Mouse (Mus musculus) intestine, embryonic 14.5 days (tissue): Measurements from ENCODE around the gene Tusc2. TPM values are rescaled to one million over a fixed set of nuclear protein-coding genes. Genes with fewer than 3 reads are reported as not detected.
"Not testable (repeated sequence)": the region's sequence is repeated elsewhere in the genome, so short reads cannot be mapped to it uniquely, and the experiment has no call there.

ENCODE experiments used
- ATAC-seq: fragments of 200-750 bp; cut with Nextera tagmentation; replicated peaks from 2 replicates; pipeline ENCODE4 v1.8.0; 2017; ENCODE audit warnings: low read depth, moderate number of reproducible peaks, moderate TSS enrichment, moderate library complexity; ENCODE audit not compliant: low FRiP score, low TSS enrichment
- DNase-seq: peaks from one replicate; pipeline ENCODE4 v3.0.0-alpha.2; 2018; ENCODE audit warnings: low spot score
- H3K27ac ChIP-seq: fragments of 300-500 bp; sonication (generic); 2 replicates; pipeline ENCODE4 v1.5.1; 2014; ENCODE audit warnings: low read depth, mild to moderate bottlenecking, control low read depth
- H3K27me3 ChIP-seq: fragments of 300-500 bp; sonication (generic); replicated peaks from 2 replicates; pipeline ENCODE4 v1.6.1; 2014; ENCODE audit warnings: low read length, control low read depth; ENCODE audit not compliant: control insufficient read depth, insufficient read depth
- H3K36me3 ChIP-seq: fragments of 300-500 bp; sonication (generic); 2 replicates; pipeline ENCODE4 v1.6.1; 2014; ENCODE audit warnings: low read length, control low read depth; ENCODE audit not compliant: control insufficient read depth, insufficient read depth
- H3K4me1 ChIP-seq: fragments of 300-500 bp; sonication (generic); replicated peaks from 2 replicates; pipeline ENCODE4 v1.6.1; 2014; ENCODE audit warnings: low read length, control low read depth, mixed read lengths; ENCODE audit not compliant: control insufficient read depth, insufficient read depth
- H3K4me2 ChIP-seq: fragments of 300-500 bp; sonication (generic); 2 replicates; pipeline ENCODE4 v1.6.1; 2014; ENCODE audit warnings: low read length
- H3K4me3 ChIP-seq: fragments of 300-500 bp; sonication (generic); 2 replicates; pipeline ENCODE4 v1.5.1; 2014; ENCODE audit warnings: low read depth, low read length, control low read depth, mixed read lengths
- H3K9ac ChIP-seq: fragments of 300-500 bp; sonication (generic); 2 replicates; pipeline ENCODE4 v1.6.1; 2014; ENCODE audit warnings: mild to moderate bottlenecking, low read length
- H3K9me3 ChIP-seq: fragments of 300-500 bp; sonication (generic); 2 replicates; pipeline ENCODE4 v1.6.1; 2016; ENCODE audit warnings: low read length, control low read depth; ENCODE audit not compliant: control insufficient read depth
- WGBS: fragments of 180-500 bp; shearing (Covaris S2); extraction: QIAGEN DNeasy Blood & Tissue Kit; methylation state at CpG from one replicate; pipeline ENCODE4 v1.1.7; 2014; 5-methylcytosine and 5-hydroxymethylcytosine counted together
- polyA plus RNA-seq: library from polyadenylated mRNA; unstranded; fragments of >200 nt; fragmentation: Nextera tagmentation; extraction: Ambion mirVana; gene quantifications from 2 replicates; pipeline ENCODE4 v1.2.1, GENCODE M21; 2014

The Tusc2 gene
- polyA plus RNA-seq, 1 experiment from 2014 or later, result 42.8 TPM

DNA sequence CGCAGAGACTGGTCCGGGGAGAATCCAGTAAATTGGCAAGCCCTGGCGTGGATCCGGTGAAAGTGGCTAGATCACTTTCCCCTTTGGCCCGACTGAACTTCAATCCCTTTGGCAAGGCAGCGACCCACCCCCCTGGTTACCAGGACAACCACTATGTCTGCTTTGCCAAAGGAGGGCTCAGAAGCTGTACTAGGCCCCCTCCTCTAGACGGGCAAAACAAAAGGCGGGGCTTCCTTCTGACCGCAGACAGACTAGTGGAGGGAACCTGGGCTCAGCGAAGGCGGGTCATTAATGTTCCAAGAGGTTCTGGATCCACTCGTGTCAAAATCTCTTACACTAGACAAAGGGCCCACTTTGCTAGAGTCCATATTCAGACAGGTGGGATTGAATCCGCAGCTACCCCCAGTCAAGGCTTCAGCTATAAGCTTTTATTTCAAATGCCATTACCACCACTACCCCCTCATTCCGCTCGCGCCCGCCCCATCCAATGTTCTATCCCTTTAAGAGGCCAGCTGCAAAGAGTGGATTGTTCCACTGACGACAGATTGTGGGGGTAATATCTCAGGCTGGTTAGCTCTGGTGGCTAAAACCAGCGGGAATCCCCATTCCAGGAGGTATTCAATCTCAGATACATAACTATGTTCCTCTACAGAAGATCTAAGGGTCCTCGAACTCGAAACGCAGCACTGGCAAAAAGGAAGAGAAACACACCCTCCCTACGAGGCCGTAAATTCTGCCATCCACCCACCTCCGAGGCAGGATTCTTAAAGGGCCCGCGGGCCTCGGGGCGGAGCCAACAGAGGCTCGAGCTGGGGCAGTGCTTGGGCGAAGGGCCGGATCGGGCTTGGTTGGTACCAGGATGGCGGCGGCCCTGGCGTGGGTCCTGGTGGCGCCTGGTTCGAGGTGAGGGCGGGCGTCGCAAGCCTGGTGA lies 5.5 kb downstream of the Tusc2 start:
- DNase-seq, result peak; percentile 94
- Histone ChIP-seq H3K4me1 (peaks cover 35% of the 10 kb centered on the region), H3K9ac (peak overlapping the region; percentile 71), H3K27me3 (no peaks in the 10 kb centered on the region), H3K27ac (peak overlapping the region; percentile 80), H3K9me3 (no peaks in the 10 kb centered on the region), H3K4me3 (peak overlapping the region; percentile 70), H3K4me2 (peak overlapping the region; percentile 95), H3K36me3 (peaks cover 40% of the 10 kb centered on the region)
- ATAC-seq, result peak; percentile 81
- WGBS, result under 1% methylated on average over 41 of the region's 41 CpGs

DNA sequence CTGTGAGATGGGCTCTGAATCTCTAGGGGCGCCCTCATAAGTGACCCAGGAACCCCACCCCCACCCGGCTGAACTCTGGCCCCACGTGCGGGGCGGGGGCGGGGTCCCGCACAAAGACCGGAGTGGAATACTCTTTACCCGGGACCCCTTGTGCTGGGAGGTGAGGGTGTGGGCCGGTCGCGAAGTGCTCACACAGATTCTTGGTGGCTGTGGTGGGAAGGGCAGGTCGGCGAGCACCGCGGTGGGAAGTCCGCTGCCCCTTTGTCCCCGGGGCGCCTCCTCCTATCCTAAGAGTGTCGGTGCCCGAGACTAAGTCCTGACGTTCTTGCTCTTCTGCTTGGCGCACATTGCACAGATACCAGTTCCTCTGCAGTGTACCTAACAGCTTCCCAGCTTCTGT lies 6.2 kb downstream of the Tusc2 start:
- Histone ChIP-seq H3K27ac (peak overlapping the region; percentile 80), H3K27me3 (no peaks in the 10 kb centered on the region), H3K36me3 (peaks cover 42% of the 10 kb centered on the region), H3K4me3 (peak overlapping the region; percentile 70), H3K4me1 (peaks cover 29% of the 10 kb centered on the region), H3K9me3 (no peaks in the 10 kb centered on the region), H3K4me2 (peak overlapping the region; percentile 95), H3K9ac (peak overlapping the region; percentile 71)
- peak; percentile 29 for ATAC-seq
- no peak for DNase-seq
- 0% methylated on average over 23 of the region's 23 CpGs for WGBS

DNA sequence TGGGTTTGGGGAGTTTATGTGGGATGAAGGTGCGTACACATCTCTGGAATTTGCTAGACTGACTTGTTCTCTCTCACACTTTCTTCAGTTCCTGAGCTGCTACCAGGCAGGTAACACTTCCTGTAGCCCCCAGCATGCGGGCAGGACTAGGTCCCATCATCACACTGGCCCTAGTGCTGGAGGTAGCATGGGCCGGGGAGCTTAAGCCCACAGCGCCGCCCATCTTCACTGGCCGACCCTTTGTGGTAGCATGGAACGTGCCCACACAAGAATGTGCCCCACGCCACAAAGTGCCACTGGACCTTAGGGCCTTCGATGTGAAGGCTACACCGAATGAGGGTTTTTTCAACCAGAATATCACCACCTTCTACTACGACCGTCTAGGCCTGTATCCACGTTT lies 7.0 kb downstream of the Tusc2 start:
- ATAC-seq, result no peak
- Histone ChIP-seq H3K4me3 (peak overlapping the region; percentile 70), H3K9ac (peak overlapping the region; percentile 71), H3K36me3 (peaks cover 39% of the 10 kb centered on the region), H3K4me1 (peaks cover 29% of the 10 kb centered on the region), H3K4me2 (peak overlapping the region; percentile 95), H3K27me3 (no peaks in the 10 kb centered on the region), H3K27ac (peak overlapping the region; percentile 80; the same call in 1 of the 2 replicates), H3K9me3 (no peaks in the 10 kb centered on the region)
- DNase-seq, result no peak
- WGBS, result 42% methylated on average over 13 of the region's 13 CpGs

DNA sequence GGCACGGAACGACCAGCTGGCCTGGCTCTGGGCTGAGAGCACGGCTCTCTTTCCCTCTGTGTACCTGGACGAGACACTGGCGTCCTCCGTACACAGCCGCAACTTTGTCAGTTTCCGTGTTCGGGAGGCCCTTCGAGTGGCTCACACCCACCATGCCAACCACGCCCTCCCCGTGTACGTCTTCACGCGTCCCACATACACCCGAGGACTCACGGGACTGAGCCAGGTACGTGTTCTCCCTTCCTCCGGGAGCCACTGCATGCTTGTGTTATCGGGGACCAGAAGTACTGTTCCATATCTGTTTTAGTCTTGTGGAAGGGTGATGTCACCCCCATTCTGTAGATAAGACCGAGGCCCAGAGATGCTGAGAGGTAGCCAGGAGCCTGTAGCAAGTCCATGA lies 7.8 kb downstream of the Tusc2 start:
- Histone ChIP-seq H3K9me3 (no peaks in the 10 kb centered on the region), H3K4me2 (peak overlapping the region; percentile 95), H3K4me1 (peaks cover 29% of the 10 kb centered on the region), H3K27me3 (no peaks in the 10 kb centered on the region), H3K27ac (no peak overlapping the region), H3K9ac (no peak overlapping the region; the same call in 1 of the 2 replicates), H3K4me3 (peak overlapping the region; percentile 70; the same call in 1 of the 2 replicates), H3K36me3 (peaks cover 39% of the 10 kb centered on the region)
- no peak for DNase-seq
- 84% methylated on average over 21 of the region's 21 CpGs for WGBS
- ATAC-seq, result no peak

DNA sequence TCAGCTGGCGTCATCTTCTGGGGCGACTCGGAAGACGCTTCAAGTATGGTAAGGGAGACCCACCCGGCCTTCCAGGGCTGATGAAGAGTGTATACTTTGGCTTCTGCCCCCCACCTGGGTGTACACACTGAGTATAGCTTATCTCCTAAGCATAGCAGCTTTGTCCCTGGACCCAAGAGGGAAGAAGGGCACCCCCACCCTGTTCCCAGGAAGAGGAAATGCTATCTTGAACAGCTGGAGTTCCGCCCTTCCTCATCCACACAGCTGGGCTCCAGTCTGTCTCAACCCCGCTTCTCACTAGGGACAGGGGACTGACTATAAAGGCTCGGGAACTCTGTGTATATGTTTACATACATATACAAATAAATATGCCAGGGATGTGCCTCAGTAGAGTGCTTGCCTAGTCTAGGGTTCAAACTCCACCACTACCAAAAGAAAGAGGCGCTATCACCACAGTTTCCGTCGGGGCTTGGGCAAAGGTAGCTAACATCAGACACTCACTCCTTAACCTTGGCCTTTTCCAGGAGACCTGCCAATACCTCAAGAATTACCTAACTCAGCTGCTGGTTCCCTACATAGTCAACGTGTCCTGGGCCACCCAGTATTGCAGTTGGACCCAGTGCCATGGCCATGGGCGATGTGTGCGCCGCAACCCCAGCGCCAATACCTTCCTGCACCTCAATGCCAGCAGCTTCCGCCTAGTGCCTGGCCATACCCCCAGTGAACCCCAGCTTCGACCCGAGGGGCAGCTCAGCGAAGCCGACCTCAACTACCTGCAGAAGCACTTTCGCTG lies 8.7 kb downstream of the Tusc2 start:
- H3K9me3 ChIP-seq, result no peaks in the 10 kb centered on the region
- no peak overlapping the region for H3K9ac ChIP-seq
- no peak overlapping the region for H3K4me3 ChIP-seq
- DNase-seq (no peak), ATAC-seq (no peak)
- H3K27me3 ChIP-seq, result no peaks in the 10 kb centered on the region
- peaks cover 29% of the 10 kb centered on the region for H3K4me1 ChIP-seq
- H3K4me2 ChIP-seq, result no peak overlapping the region
- H3K27ac ChIP-seq, result no peak overlapping the region
- H3K36me3 ChIP-seq, result peaks cover 39% of the 10 kb centered on the region
- 90% methylated on average over 22 of the region's 22 CpGs for WGBS

DNA sequence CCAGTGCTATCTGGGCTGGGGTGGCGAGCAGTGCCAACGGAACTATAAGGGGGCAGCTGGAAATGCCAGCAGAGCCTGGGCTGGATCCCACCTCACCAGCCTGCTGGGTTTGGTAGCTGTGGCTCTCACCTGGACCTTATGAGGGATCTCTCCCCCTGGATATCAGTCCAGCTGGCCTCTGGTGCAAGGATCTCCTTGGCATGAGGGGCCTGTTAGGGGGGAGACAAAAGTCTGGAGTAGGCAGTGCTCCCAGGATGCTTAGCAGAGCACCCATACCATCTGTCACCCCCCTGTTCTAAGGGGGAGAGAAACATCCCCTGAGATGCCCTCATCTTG lies 9.2 kb downstream of the Tusc2 start:
- Histone ChIP-seq H3K9ac (no peak overlapping the region), H3K4me3 (no peak overlapping the region), H3K9me3 (no peaks in the 10 kb centered on the region), H3K36me3 (peaks cover 39% of the 10 kb centered on the region), H3K4me1 (peaks cover 32% of the 10 kb centered on the region), H3K27me3 (no peaks in the 10 kb centered on the region), H3K4me2 (no peak overlapping the region), H3K27ac (no peak overlapping the region)
- WGBS, result 100% methylated on average over 2 of the region's 2 CpGs
- ATAC-seq (no peak), DNase-seq (no peak)

DNA sequence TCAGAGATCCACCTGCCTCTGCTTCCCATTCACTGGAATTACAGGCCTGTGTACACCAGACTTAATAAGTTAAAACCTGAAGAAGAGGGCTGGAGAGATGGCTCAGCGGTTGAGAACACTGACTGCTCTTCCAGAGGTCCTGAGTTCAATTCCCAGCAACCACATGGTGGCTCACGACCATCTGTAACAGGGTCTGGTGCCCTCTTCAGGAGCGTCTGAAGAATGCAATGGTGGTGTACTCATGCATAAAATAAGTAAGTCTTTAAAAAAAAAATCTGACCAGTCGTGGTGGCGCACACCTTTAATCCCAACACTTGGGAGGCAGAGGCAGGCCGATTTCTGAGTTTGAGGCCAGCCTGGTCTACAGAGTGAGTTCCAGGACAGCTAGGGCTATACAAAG lies 10.7 kb downstream of the Tusc2 start:
- not testable (repeated sequence) for H3K27me3 ChIP-seq, ATAC-seq, DNase-seq, H3K4me2 ChIP-seq, H3K4me3 ChIP-seq, H3K27ac ChIP-seq, H3K9ac ChIP-seq, H3K9me3 ChIP-seq
- Histone ChIP-seq H3K36me3 (peaks cover 39% of the 10 kb centered on the region), H3K4me1 (peaks cover 25% of the 10 kb centered on the region)
- 82% methylated on average over 6 of the region's 6 CpGs for WGBS

DNA sequence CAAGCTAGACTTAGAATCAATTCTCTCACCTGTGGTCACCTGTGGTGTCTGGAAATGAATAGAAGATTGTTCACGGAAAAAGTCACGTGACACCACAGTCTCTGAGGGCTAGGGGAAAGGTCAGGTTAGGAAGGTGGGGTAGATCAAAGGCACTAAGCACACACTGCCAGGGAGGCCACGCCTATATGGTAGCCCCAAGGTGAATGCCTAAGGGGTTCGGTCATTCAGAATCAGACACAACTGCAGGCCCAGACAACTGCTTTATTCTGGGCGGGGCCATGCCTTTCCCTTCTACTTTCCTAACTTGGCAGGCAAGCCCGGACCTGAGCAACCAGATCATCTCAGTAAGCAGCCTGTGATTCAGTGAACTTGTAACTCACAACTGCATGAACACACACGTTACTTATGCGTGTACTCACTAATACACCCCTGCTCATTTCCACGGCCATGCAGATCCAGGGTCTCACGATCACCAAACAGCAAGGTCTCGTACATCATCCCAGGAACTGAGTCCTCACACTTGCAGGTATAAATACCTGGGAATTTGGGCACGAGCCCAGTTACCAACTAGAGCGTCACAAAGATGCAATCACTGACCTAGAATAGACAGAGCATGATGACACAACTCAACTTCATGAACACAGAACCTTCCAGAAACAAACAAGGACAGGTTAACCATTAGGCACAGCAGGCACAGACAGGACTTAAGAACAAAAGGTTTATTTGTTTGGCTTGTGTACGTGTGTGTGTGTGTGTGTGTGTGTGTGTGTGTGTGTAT lies 12.7 kb downstream of the Tusc2 start:
- Histone ChIP-seq H3K4me3 (no peak overlapping the region), H3K27me3 (no peaks in the 10 kb centered on the region), H3K36me3 (peaks cover 36% of the 10 kb centered on the region), H3K4me2 (no peak overlapping the region), H3K4me1 (peaks cover 16% of the 10 kb centered on the region), H3K9ac (no peak overlapping the region), H3K27ac (peak overlapping the region; percentile 66), H3K9me3 (no peaks in the 10 kb centered on the region)
- WGBS, result 74% methylated on average over 14 of the region's 14 CpGs
- ATAC-seq, result peak; percentile 72
- no peak for DNase-seq
